Mouse (Mus musculus) midbrain, embryonic 16.5 days (tissue): ENCODE results near the gene Sh3bgrl2. TPM values are rescaled to one million over a fixed set of nuclear protein-coding genes. Genes with fewer than 3 reads are reported as not detected.
"Not testable (repeated sequence)": the region's sequence is repeated elsewhere in the genome, so short reads cannot be mapped to it uniquely, and the experiment has no call there.

Source experiments
- ATAC-seq: fragments of 200-750 bp; cut with Nextera tagmentation; 2 replicates; pipeline ENCODE4 v1.8.0; 2017; ENCODE audit warnings: moderate TSS enrichment
- H3K27ac ChIP-seq: fragments of 300-500 bp; sonication (generic); 2 replicates; pipeline ENCODE4 v1.5.1; 2014; ENCODE audit warnings: mild to moderate bottlenecking, low read length, mixed read lengths
- H3K27me3 ChIP-seq: fragments of 300-500 bp; sonication (generic); 2 replicates; pipeline ENCODE4 v1.6.1; 2014; ENCODE audit warnings: low read depth, low read length, mixed read lengths; ENCODE audit not compliant: control insufficient read depth, insufficient read depth
- H3K36me3 ChIP-seq: fragments of 300-500 bp; sonication (generic); 2 replicates; pipeline ENCODE4 v1.6.1; 2014; ENCODE audit warnings: mild to moderate bottlenecking, low read length, moderate library complexity, mixed read lengths; ENCODE audit not compliant: control insufficient read depth, insufficient read depth
- H3K4me1 ChIP-seq: fragments of 300-500 bp; sonication (generic); 2 replicates; pipeline ENCODE4 v1.6.1; 2014; ENCODE audit warnings: mild to moderate bottlenecking, low read length, mixed read lengths; ENCODE audit not compliant: control insufficient read depth, insufficient read depth
- H3K4me2 ChIP-seq: fragments of 300-500 bp; sonication (generic); 2 replicates; pipeline ENCODE4 v1.6.1; 2014; ENCODE audit warnings: mild to moderate bottlenecking, low read length, mixed read lengths
- H3K4me3 ChIP-seq: fragments of 300-500 bp; sonication (generic); 2 replicates; pipeline ENCODE4 v1.5.1; 2014; ENCODE audit warnings: low read depth, mild to moderate bottlenecking, low read length, moderate library complexity, mixed read lengths
- H3K9ac ChIP-seq: fragments of 300-500 bp; sonication (generic); 2 replicates; pipeline ENCODE4 v1.6.1; 2014; ENCODE audit warnings: low read depth, low read length, mixed read lengths
- H3K9me3 ChIP-seq: fragments of 300-500 bp; sonication (generic); replicated peaks from 2 replicates; pipeline ENCODE4 v1.6.1; 2014; ENCODE audit warnings: mild to moderate bottlenecking, low read length, mixed read lengths; ENCODE audit not compliant: control insufficient read depth, poor library complexity, severe bottlenecking
- WGBS: fragments of 180-500 bp; shearing (Covaris S2); extraction: QIAGEN DNeasy Blood & Tissue Kit; methylation state at CpG from one replicate; pipeline ENCODE4 v1.1.7; 2014; 5-methylcytosine and 5-hydroxymethylcytosine counted together
- polyA plus RNA-seq: library from polyadenylated mRNA; unstranded; fragments of >200 nt; fragmentation: Nextera tagmentation; extraction: Ambion mirVana; gene quantifications from 2 replicates; pipeline ENCODE4 v1.2.1, GENCODE M21; 2015

Gene Sh3bgrl2
- polyA plus RNA-seq: 8.4 and 10.3 TPM in 2 replicates

GRCm38 (mm10) chr9:83547830-83548689 lies at the start of gene Sh3bgrl2:
Gene Sh3bgrl2 (plus strand): TSS chr9:83548327.
- H3K27ac ChIP-seq: peak within 1 kb of the TSS; percentile 72
- peak within 1 kb of the TSS; percentile 58 for H3K4me3 ChIP-seq
- no peaks in the 10 kb centered on the region for H3K9me3 ChIP-seq
- peak within 1 kb of the TSS; percentile 66 for H3K9ac ChIP-seq
- no peaks in the 10 kb centered on the region for H3K27me3 ChIP-seq
- peak within 1 kb of the TSS; percentile 63 for H3K4me2 ChIP-seq
- WGBS: under 1% methylated on average over 75 of the region's 76 CpGs
- peak; percentile 93 for ATAC-seq
- H3K36me3 ChIP-seq: no peaks in the 10 kb centered on the region
- peaks cover 2% of the 10 kb centered on the region; the same call in 1 of the 2 replicates for H3K4me1 ChIP-seq

GRCm38 (mm10) chr9:83519081-83519480 lies 29.0 kb upstream of the Sh3bgrl2 start:
- H3K9ac ChIP-seq, H3K4me3 ChIP-seq, H3K4me2 ChIP-seq, H3K27me3 ChIP-seq, H3K4me1 ChIP-seq, H3K36me3 ChIP-seq, H3K9me3 ChIP-seq: not testable (repeated sequence)
- H3K27ac ChIP-seq: peak overlapping the region; percentile 86
- WGBS: 34% methylated on average over 5 of the region's 5 CpGs
- ATAC-seq: peak; percentile 66

- peaks cover 5% of the 10 kb centered on the region; the same call in 1 of the 2 replicates for H3K4me1 ChIP-seq
- H3K4me3 ChIP-seq: no peak overlapping the region
- ATAC-seq: peak; percentile 91
- no peaks in the 10 kb centered on the region for H3K9me3 ChIP-seq
- H3K4me2 ChIP-seq: no peak overlapping the region
- H3K27me3 ChIP-seq: no peaks in the 10 kb centered on the region
- H3K27ac ChIP-seq: peak overlapping the region; percentile 86
- 31% methylated on average over 6 of the region's 6 CpGs for WGBS
- no peaks in the 10 kb centered on the region for H3K36me3 ChIP-seq
- H3K9ac ChIP-seq: no peak overlapping the region
Measured at GRCm38 (mm10) chr9:83519510-83520155, 28.5 kb upstream of the Sh3bgrl2 start.

GRCm38 (mm10) chr9:83527341-83528060 lies 20.6 kb upstream of the Sh3bgrl2 start:
- no peak overlapping the region for H3K4me3 ChIP-seq
- H3K27ac ChIP-seq: no peak overlapping the region
- H3K4me1 ChIP-seq: no peaks in the 10 kb centered on the region
- no peak overlapping the region for H3K9ac ChIP-seq
- 87% methylated on average over 7 of the region's 7 CpGs for WGBS
- H3K4me2 ChIP-seq: no peak overlapping the region
- H3K36me3 ChIP-seq: no peaks in the 10 kb centered on the region
- ATAC-seq: no peak
- H3K27me3 ChIP-seq: no peaks in the 10 kb centered on the region
- no peaks in the 10 kb centered on the region for H3K9me3 ChIP-seq

- Histone ChIP-seq H3K4me2 (no peak overlapping the region), H3K9me3 (no peaks in the 10 kb centered on the region), H3K27me3 (no peaks in the 10 kb centered on the region), H3K4me1 (peaks cover 4% of the 10 kb centered on the region; the same call in 1 of the 2 replicates), H3K4me3 (no peak overlapping the region), H3K36me3 (no peaks in the 10 kb centered on the region), H3K27ac (no peak overlapping the region), H3K9ac (no peak overlapping the region)
- ATAC-seq: no peak
- WGBS: 87% methylated on average over 5 of the region's 5 CpGs
Measured at GRCm38 (mm10) chr9:83533044-83533769, 14.9 kb upstream of the Sh3bgrl2 start.

- Histone ChIP-seq H3K9me3 (no peaks in the 10 kb centered on the region), H3K4me3 (no peak overlapping the region), H3K27ac (no peak overlapping the region), H3K4me2 (no peak overlapping the region), H3K4me1 (peaks cover 4% of the 10 kb centered on the region; the same call in 1 of the 2 replicates), H3K27me3 (no peaks in the 10 kb centered on the region), H3K36me3 (no peaks in the 10 kb centered on the region), H3K9ac (no peak overlapping the region)
- WGBS: 95% methylated on average over 4 of the region's 4 CpGs
- no peak for ATAC-seq
Measured at GRCm38 (mm10) chr9:83536959-83537358, 11.2 kb upstream of the Sh3bgrl2 start.

- H3K9ac ChIP-seq: no peak overlapping the region
- ATAC-seq: no peak
- 46% methylated on average over 2 of the region's 2 CpGs for WGBS
- no peak overlapping the region for H3K4me2 ChIP-seq
- H3K27ac ChIP-seq: no peak overlapping the region
- no peaks in the 10 kb centered on the region for H3K9me3 ChIP-seq
- H3K27me3 ChIP-seq: no peaks in the 10 kb centered on the region
- H3K4me3 ChIP-seq: no peak overlapping the region
- H3K4me1 ChIP-seq: peaks cover 4% of the 10 kb centered on the region; the same call in 1 of the 2 replicates
- H3K36me3 ChIP-seq: no peaks in the 10 kb centered on the region
Measured at GRCm38 (mm10) chr9:83537510-83537909, 10.6 kb upstream of the Sh3bgrl2 start.

GRCm38 (mm10) chr9:83537921-83538536 lies 10.1 kb upstream of the Sh3bgrl2 start:
- no peak overlapping the region for H3K4me3 ChIP-seq
- no peaks in the 10 kb centered on the region for H3K9me3 ChIP-seq
- H3K36me3 ChIP-seq: no peaks in the 10 kb centered on the region
- H3K4me1 ChIP-seq: peaks cover 4% of the 10 kb centered on the region; the same call in 1 of the 2 replicates
- WGBS: 41% methylated on average over 15 of the region's 15 CpGs
- no peak overlapping the region for H3K27ac ChIP-seq
- no peak overlapping the region for H3K9ac ChIP-seq
- 0 out of 2 replicates have a peak, but pooled peaks have one; percentile 36 for ATAC-seq
- no peak overlapping the region for H3K4me2 ChIP-seq
- no peaks in the 10 kb centered on the region for H3K27me3 ChIP-seq
